Mouse (Mus musculus) MEL (cell line): ENCODE data around the gene Grsf1. TPM values are rescaled to one million over a fixed set of nuclear protein-coding genes. Genes with fewer than 3 reads are reported as not detected.

Source experiments
- DNase-seq: peaks from one replicate; pipeline ENCODE4 v3.0.0; 2011; ENCODE audit warnings: low read depth, low spot score
- H3K27ac ChIP-seq: 2 replicates; pipeline ENCODE4 v1.5.1; 2012; ENCODE audit warnings: low read depth, mild to moderate bottlenecking, control low read depth, low read length, moderate library complexity; ENCODE audit not compliant: control insufficient read depth
- H3K27me3 ChIP-seq, 2 experiments: fragments of 150-350 bp in 1 of 2; sonication (generic) in 1 of 2; 2 replicates each; pipeline ENCODE4 v1.6.1; 2012; ENCODE audit warnings: low read length in 2 of 2, mild to moderate bottlenecking in 2 of 2, improper control_type of control experiment in 1 of 2, moderate library complexity in 1 of 2; ENCODE audit not compliant: insufficient read depth in 2 of 2, control insufficient read depth in 1 of 2
- H3K36me3 ChIP-seq, 2 experiments: 2 replicates each; pipeline ENCODE4 v1.6.1; 2012 to 2014; ENCODE audit warnings: low read length in 2 of 2, improper control_type of control experiment in 1 of 2, inconsistent platforms in 1 of 2, mild to moderate bottlenecking in 1 of 2; ENCODE audit not compliant: insufficient read depth in 2 of 2, control insufficient read depth in 1 of 2
- H3K4me1 ChIP-seq, 2 experiments: fragments of 150-350 bp in 1 of 2; sonication (generic) in 1 of 2; 2 replicates each; pipeline ENCODE4 v1.6.1; 2012; ENCODE audit warnings: low read length in 2 of 2, improper control_type of control experiment in 1 of 2, mild to moderate bottlenecking in 1 of 2; ENCODE audit not compliant: insufficient read depth in 2 of 2, control insufficient read depth in 1 of 2
- H3K4me3 ChIP-seq, 2 experiments: fragments of 150-350 bp in 1 of 2; sonication (generic) in 1 of 2; 2 replicates each; pipeline ENCODE4 v1.5.1; 2012; ENCODE audit warnings: low read depth in 2 of 2, low read length in 2 of 2, mild to moderate bottlenecking in 2 of 2, moderate library complexity in 2 of 2, control low read depth in 1 of 2, improper control_type of control experiment in 1 of 2; ENCODE audit not compliant: control insufficient read depth in 1 of 2, insufficient read depth in 1 of 2
- H3K79me2 ChIP-seq: 2 replicates; pipeline ENCODE4 v1.6.1; 2012; ENCODE audit warnings: mild to moderate bottlenecking, low read length, moderate library complexity; ENCODE audit not compliant: control insufficient read depth, poor library complexity, insufficient read depth
- H3K9ac ChIP-seq: 2 replicates; pipeline ENCODE4 v1.6.1; 2012; ENCODE audit warnings: low read depth, mild to moderate bottlenecking, control low read depth, low read length, moderate library complexity; ENCODE audit not compliant: control insufficient read depth, poor library complexity, severe bottlenecking
- H3K9me3 ChIP-seq: fragments of 150-350 bp; sonication (generic); replicated peaks from 2 replicates; pipeline ENCODE4 v1.6.1; 2012; ENCODE audit warnings: mild to moderate bottlenecking, low read length, improper control_type of control experiment, moderate library complexity; ENCODE audit not compliant: insufficient read depth
- CTCF ChIP-seq, 3 experiments: IDR thresholded peaks in 2 of 3; conservative IDR thresholded peaks in 1 of 3; 2 replicates each; pipeline ENCODE4 v1.5.1; 2011 to 2012; ENCODE audit warnings: low read length in 3 of 3, low read depth in 2 of 3, mild to moderate bottlenecking in 2 of 3, improper control_type of control experiment in 1 of 3, inconsistent platforms in 1 of 3, mixed read lengths in 1 of 3, moderate library complexity in 1 of 3; ENCODE audit not compliant: control insufficient read depth in 1 of 3, insufficient read depth in 1 of 3, poor library complexity in 1 of 3, severe bottlenecking in 1 of 3
- E2F4 ChIP-seq: IDR thresholded peaks from 2 replicates; pipeline ENCODE4 v1.6.1; 2011; ENCODE audit warnings: low read depth, low read length, improper control_type of control experiment, borderline replicate concordance
- ELF1 ChIP-seq: IDR thresholded peaks from 2 replicates; pipeline ENCODE4 v1.6.1; 2014; ENCODE audit warnings: low read depth, mild to moderate bottlenecking, inconsistent platforms, low read length, improper control_type of control experiment, moderate library complexity
- GABPA ChIP-seq: IDR thresholded peaks from 2 replicates; pipeline ENCODE4 v1.6.1; 2012; ENCODE audit warnings: low read depth, mild to moderate bottlenecking, inconsistent platforms, low read length, improper control_type of control experiment, moderate library complexity
- GATA1 ChIP-seq: IDR thresholded peaks from 2 replicates; pipeline ENCODE4 v1.6.1; 2011; ENCODE audit warnings: low read depth, low read length, improper control_type of control experiment
- JUND ChIP-seq: IDR thresholded peaks from 2 replicates; pipeline ENCODE4 v1.6.1; 2011; ENCODE audit warnings: low read depth, mild to moderate bottlenecking, improper control_type of control experiment, low read length
- MXI1 ChIP-seq: IDR thresholded peaks from 2 replicates; pipeline ENCODE4 v1.6.1; 2011; ENCODE audit warnings: mild to moderate bottlenecking, low read depth, low read length, improper control_type of control experiment
- NELFE ChIP-seq: IDR thresholded peaks from 2 replicates; pipeline ENCODE4 v1.6.1; 2011; ENCODE audit warnings: low read depth, low read length, improper control_type of control experiment
- NRF1 ChIP-seq: IDR thresholded peaks from 2 replicates; pipeline ENCODE4 v1.6.1; 2014; ENCODE audit warnings: low read depth, mild to moderate bottlenecking, inconsistent platforms, low read length, improper control_type of control experiment, moderate library complexity; ENCODE audit not compliant: poor library complexity, insufficient read depth, severe bottlenecking
- POLR2AphosphoS2 ChIP-seq: IDR thresholded peaks from 2 replicates; pipeline ENCODE4 v1.6.1; 2011; ENCODE audit warnings: low read length, improper control_type of control experiment
- POLR2AphosphoS5 ChIP-seq: IDR thresholded peaks from 2 replicates; pipeline ENCODE4 v1.6.1; 2012; ENCODE audit warnings: low read depth, borderline replicate concordance, mild to moderate bottlenecking, inconsistent platforms, low read length, moderate library complexity, mixed read lengths
- SMC3 ChIP-seq: IDR thresholded peaks from 2 replicates; pipeline ENCODE4 v1.6.1; 2011; ENCODE audit warnings: low read depth, low read length, improper control_type of control experiment
- TBP ChIP-seq: IDR thresholded peaks from 2 replicates; pipeline ENCODE4 v1.8.0; 2011; ENCODE audit warnings: low read depth, low read length, improper control_type of control experiment
- UBTF ChIP-seq: IDR thresholded peaks from 2 replicates; pipeline ENCODE4 v1.6.1; 2012; ENCODE audit warnings: low read depth, mild to moderate bottlenecking, inconsistent platforms, low read length, improper control_type of control experiment, moderate library complexity, borderline replicate concordance; ENCODE audit not compliant: insufficient read depth
- ZC3H11A ChIP-seq: IDR thresholded peaks from 2 replicates; pipeline ENCODE4 v1.6.1; 2012; ENCODE audit warnings: low read depth, mild to moderate bottlenecking, inconsistent platforms, low read length, improper control_type of control experiment
- ZMIZ1 ChIP-seq: IDR thresholded peaks from 2 replicates; pipeline ENCODE4 v1.6.1; 2012; ENCODE audit warnings: low read depth, mild to moderate bottlenecking, inconsistent platforms, low read length, improper control_type of control experiment, moderate library complexity
- ZNF384 ChIP-seq: IDR thresholded peaks from 2 replicates; pipeline ENCODE4 v1.6.1; 2012; ENCODE audit warnings: low read depth, mild to moderate bottlenecking, inconsistent platforms, low read length, improper control_type of control experiment
- polyA plus RNA-seq, 2 experiments: library from polyadenylated mRNA; stranded (reverse) in 1 of 2; unstranded in 1 of 2; fragments of >175 nt in 1 of 2; fragments of >200 nt in 1 of 2; gene quantifications; 2 replicates each; pipeline versions ENCODE4 v1.2.1 to v1.2.4; 2012; ENCODE audit warnings: low replicate concordance in 2 of 2, low read depth in 1 of 2; ENCODE audit not compliant: insufficient read length in 2 of 2, insufficient read depth in 1 of 2, missing spikeins in 1 of 2
- total RNA-seq: library from RNA; depleted of rRNA; stranded (reverse); fragments of 300-350 nt; gene quantifications from 2 replicates; pipeline ENCODE4 v1.2.3, GENCODE M21; 2012

Gene Grsf1
- total and polyA plus RNA-seq, 3 experiments, result 49.4 to 62.8 TPM; not detected in 1

DNA sequence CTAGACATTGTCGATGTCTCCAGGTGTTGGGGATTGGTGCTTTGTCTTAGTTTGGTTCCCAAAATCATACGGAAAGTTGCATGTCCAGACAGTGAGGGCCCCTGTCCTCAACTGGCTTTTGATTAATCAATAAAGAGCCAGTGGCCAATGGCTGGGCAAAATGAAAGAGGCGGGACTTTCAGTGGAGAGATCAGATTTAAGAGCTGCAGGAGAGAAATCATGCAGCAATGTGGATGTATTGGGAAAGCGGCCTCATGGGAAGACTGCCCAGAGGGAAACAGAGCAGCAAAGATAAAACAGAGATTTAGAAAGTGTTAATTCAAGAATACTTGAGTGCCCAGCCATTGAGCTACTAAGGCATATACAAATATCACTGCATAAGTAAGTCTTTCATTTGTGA is 16.6 kb upstream of the Grsf1 start:
- Histone ChIP-seq H3K9ac (no peak overlapping the region), H3K27ac (no peak overlapping the region), H3K4me3 (no peak overlapping the region), H3K4me1 (peaks cover 0 to 7% of the 10 kb centered on the region in 2 experiments; a peak in 2 of 4 replicates), H3K36me3 (peaks cover 0 to 3% of the 10 kb centered on the region in 2 experiments; a peak in 1 of 4 replicates), H3K27me3 (no peaks in the 10 kb centered on the region), H3K79me2 (no peaks in the 10 kb centered on the region), H3K9me3 (no peaks in the 10 kb centered on the region)
- no peak for TF ChIP-seq CTCF (IDR thresholded peaks at IDR 0.05 in 2 of 3, conservative IDR thresholded peaks at IDR 0.05 in 1 of 3; ENCODE audit: control insufficient read depth in 1 of 3, insufficient read depth in 1 of 3, low read depth in 2 of 3, low read length in 3 of 3, poor library complexity in 1 of 3, severe bottlenecking in 1 of 3)
- TF ChIP-seq JUND, result no peak
- no peak for TF ChIP-seq GATA1
- TF ChIP-seq POLR2AphosphoS5, result no peak
- TF ChIP-seq E2F4, result no peak
- no peak for TF ChIP-seq ZC3H11A
- no peak for DNase-seq

DNA sequence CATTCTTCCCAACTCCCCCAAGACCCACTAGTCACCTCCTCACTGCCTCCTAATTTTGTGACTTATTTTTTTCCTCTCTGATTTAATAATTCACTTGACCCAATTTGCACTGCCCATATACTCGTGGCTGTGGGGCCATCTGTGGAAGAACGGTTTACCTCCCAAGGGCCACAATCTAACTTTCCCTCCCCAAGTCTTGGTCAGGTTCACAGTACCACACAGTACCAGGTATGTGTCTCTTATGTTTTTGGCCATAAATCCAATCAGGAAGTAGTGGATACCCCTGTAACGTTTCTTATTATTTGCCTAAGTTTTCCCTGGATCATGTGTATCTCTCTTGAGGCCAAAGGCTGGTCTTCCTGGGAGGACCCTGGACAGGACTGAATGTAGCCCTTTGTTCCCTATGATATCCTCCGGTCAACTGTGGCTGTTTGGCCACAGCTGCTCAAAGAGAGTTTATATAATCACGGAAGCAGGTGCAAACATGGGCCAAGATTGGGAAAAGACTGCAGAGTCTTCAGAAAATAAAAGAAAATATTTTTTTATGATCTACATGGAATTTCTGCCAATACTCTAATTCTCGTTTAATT is 15.6 kb upstream of the Grsf1 start:
- no peak for DNase-seq
- Histone ChIP-seq H3K27me3 (no peaks in the 10 kb centered on the region), H3K4me3 (no peak overlapping the region), H3K9ac (no peak overlapping the region), H3K9me3 (no peaks in the 10 kb centered on the region), H3K79me2 (no peaks in the 10 kb centered on the region), H3K4me1 (peaks cover 0 to 7% of the 10 kb centered on the region in 2 experiments; a peak in 2 of 4 replicates), H3K27ac (no peak overlapping the region), H3K36me3 (peaks cover 0 to 3% of the 10 kb centered on the region in 2 experiments; a peak in 1 of 4 replicates)
- no peak for TF ChIP-seq NELFE
- TF ChIP-seq ZNF384, result no peak
- no peak for TF ChIP-seq GABPA
- no peak for TF ChIP-seq UBTF
- TF ChIP-seq NRF1, result no peak
- no peak for TF ChIP-seq ZMIZ1
- TF ChIP-seq SMC3, result no peak
- no peak for TF ChIP-seq MXI1
- no peak for TF ChIP-seq POLR2AphosphoS2
- TF ChIP-seq ELF1, result no peak
- no peak for TF ChIP-seq POLR2AphosphoS5
- TF ChIP-seq TBP, result no peak
